Mouse (Mus musculus): Measurements from ENCODE around the gene Ly86. TPM values are rescaled to one million over a fixed set of nuclear protein-coding genes. Genes with fewer than 3 reads are reported as not detected.

The Ly86 gene
- polyA plus RNA-seq, 1 experiment from 2014 or later = 5.1 TPM

DNA sequence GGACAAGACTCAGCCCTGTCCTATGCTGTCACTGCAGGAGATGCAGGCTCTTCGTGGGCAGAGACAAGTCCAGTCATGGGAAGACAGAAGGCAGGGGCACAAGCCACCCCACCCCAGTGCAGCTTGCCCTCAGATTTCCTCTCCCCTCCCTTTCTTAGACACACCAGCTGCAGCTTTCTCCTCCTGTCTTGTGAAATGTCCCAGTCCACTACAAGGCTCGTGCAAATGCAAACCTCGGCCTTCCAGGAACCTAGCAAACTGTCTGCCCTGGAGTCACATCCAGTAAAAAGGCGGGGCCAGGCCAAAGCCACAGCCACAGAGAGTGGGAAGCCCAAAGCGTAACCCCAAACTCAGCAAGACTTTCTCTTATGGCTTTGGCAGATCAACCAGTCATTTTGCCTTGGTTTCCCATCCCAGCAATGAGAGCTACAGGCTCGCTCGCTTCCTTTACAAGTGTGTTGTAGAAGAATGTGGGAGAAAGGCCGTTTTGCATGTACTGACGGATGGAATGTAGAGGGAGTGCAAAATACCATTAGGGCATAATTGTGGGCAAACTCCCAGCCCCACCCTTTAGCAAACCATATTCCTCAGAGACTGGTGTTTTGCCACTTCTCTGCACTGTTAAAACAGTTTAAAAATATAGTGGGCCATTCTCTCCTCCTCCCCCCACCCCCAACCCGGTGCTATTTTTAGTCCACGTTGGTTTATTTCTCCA, 95.7 kb downstream of the Ly86 start:
- ATAC-seq (ENCODE audit: low read depth) = no peak
- no peak overlapping the region for H3K4me2 ChIP-seq (ENCODE audit: low read depth, low read length)
- WGBS = 63% methylated on average over 11 of the region's 11 CpGs
- H3K27me3 ChIP-seq (ENCODE audit: control insufficient read depth, insufficient read depth, low read length) = peaks cover 9% of the 10 kb centered on the region
- H3K27ac ChIP-seq (ENCODE audit: low read depth, low read length) = no peak overlapping the region
- no peaks in the 10 kb centered on the region for H3K36me3 ChIP-seq (ENCODE audit: control insufficient read depth, insufficient read depth, low read length)
- no peak overlapping the region for H3K9ac ChIP-seq (replicated peaks; ENCODE audit: low read depth, low read length)
- H3K9me3 ChIP-seq (ENCODE audit: control insufficient read depth, low read length) = no peaks in the 10 kb centered on the region
- no peak overlapping the region for H3K4me3 ChIP-seq (ENCODE audit: low read depth, low read length)
- no peaks in the 10 kb centered on the region for H3K4me1 ChIP-seq (ENCODE audit: control insufficient read depth, insufficient read depth, low read length)

DNA sequence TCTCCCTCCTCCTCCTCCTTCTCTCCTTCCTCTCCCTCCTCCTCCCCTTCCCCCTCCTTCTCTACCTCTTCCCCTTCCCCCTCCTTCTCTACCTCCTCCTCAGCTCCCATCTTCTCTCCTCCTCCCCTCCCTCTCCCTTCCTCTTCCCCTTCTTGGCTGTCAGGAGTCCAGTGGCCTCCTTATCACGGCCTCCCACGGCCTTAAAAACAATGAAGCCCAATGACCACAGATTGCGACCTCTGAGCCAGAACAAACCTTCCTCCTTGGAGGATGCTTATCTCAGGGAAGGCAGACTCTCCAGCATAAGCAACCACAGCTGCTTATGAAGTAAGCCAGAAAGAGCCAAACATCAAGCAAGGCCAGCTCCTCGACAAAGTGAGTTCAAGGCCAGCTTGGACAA, 97.0 kb downstream of the Ly86 start:
- Histone ChIP-seq H3K27ac (ENCODE audit: low read depth, low read length) (no peak overlapping the region), H3K36me3 (ENCODE audit: control insufficient read depth, insufficient read depth, low read length) (no peaks in the 10 kb centered on the region), H3K9me3 (ENCODE audit: control insufficient read depth, low read length) (no peaks in the 10 kb centered on the region), H3K27me3 (ENCODE audit: control insufficient read depth, insufficient read depth, low read length) (no peaks in the 10 kb centered on the region), H3K4me1 (ENCODE audit: control insufficient read depth, insufficient read depth, low read length) (no peaks in the 10 kb centered on the region), H3K4me3 (ENCODE audit: low read depth, low read length) (no peak overlapping the region), H3K4me2 (ENCODE audit: low read depth, low read length) (no peak overlapping the region), H3K9ac (replicated peaks; ENCODE audit: low read depth, low read length) (no peak overlapping the region)
- no peak for ATAC-seq (ENCODE audit: low read depth)
- 14% methylated on average over 4 of the region's 4 CpGs for WGBS

DNA sequence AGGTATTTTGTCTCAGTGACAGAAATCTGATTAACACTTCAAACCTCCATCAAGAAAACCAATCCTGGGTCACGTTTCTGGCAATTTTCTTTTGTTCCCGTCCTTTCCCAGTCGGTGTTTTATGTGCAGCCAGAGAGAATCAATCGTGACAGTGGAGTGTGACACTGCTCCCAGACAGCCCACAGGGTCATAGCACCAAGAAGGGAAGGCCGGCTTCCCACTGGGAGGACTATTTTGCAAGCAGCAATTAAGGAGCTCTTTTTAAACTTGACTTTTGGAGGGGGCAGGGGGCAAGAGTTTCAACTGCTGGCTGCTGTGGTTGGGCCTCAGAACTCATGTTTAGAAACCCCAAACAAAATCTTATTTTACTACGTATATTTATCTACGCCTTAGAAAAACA, 97.5 kb downstream of the Ly86 start:
- no peak overlapping the region for H3K4me2 ChIP-seq (ENCODE audit: low read depth, low read length)
- H3K9me3 ChIP-seq (ENCODE audit: control insufficient read depth, low read length) = no peaks in the 10 kb centered on the region
- H3K9ac ChIP-seq (replicated peaks; ENCODE audit: low read depth, low read length) = no peak overlapping the region
- no peak for ATAC-seq (ENCODE audit: low read depth)
- no peaks in the 10 kb centered on the region for H3K36me3 ChIP-seq (ENCODE audit: control insufficient read depth, insufficient read depth, low read length)
- no peak overlapping the region for H3K27ac ChIP-seq (ENCODE audit: low read depth, low read length)
- no peaks in the 10 kb centered on the region for H3K27me3 ChIP-seq (ENCODE audit: control insufficient read depth, insufficient read depth, low read length)
- H3K4me3 ChIP-seq (ENCODE audit: low read depth, low read length) = no peak overlapping the region
- 25% methylated on average over 7 of the region's 7 CpGs for WGBS
- no peaks in the 10 kb centered on the region for H3K4me1 ChIP-seq (ENCODE audit: control insufficient read depth, insufficient read depth, low read length)

DNA sequence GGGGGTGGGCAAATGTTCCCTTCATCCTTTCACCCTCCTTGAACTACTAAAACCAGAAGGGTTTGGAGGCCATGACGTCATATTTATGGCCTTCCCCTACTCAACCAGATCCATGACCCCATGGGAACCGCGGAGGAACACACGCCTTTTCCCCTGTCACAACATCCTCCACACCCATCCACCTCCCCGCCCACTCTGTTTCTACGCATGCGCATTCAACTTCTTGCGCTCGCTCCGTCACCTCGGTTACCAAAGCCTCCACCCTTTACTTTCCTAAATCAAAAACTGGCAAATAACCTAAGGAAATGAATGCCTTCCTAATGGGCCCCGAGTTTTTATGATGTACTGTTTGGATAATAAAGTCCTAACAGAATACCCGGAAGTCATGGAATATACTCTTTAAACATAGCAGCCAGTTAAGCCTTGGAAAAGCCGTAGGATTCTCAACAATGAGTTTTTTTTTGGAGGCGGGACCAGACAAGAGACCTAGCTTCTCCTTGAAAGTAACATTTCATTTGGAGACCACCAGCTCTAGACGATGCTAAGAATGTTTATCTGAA, 101.8 kb downstream of the Ly86 start:
- H3K9me3 ChIP-seq (ENCODE audit: control insufficient read depth, low read length) = no peaks in the 10 kb centered on the region; the same call in 1 of the 2 replicates
- H3K27me3 ChIP-seq (ENCODE audit: control insufficient read depth, insufficient read depth, low read length) = no peaks in the 10 kb centered on the region
- H3K27ac ChIP-seq (ENCODE audit: low read depth, low read length) = no peak overlapping the region
- H3K4me1 ChIP-seq (ENCODE audit: control insufficient read depth, insufficient read depth, low read length) = no peaks in the 10 kb centered on the region
- no peaks in the 10 kb centered on the region for H3K36me3 ChIP-seq (ENCODE audit: control insufficient read depth, insufficient read depth, low read length)
- ATAC-seq (ENCODE audit: low read depth) = no peak
- H3K9ac ChIP-seq (replicated peaks; ENCODE audit: low read depth, low read length) = no peak overlapping the region
- H3K4me3 ChIP-seq (ENCODE audit: low read depth, low read length) = no peak overlapping the region
- WGBS = 88% methylated on average over 16 of the region's 16 CpGs
- no peak overlapping the region for H3K4me2 ChIP-seq (ENCODE audit: low read depth, low read length)

DNA sequence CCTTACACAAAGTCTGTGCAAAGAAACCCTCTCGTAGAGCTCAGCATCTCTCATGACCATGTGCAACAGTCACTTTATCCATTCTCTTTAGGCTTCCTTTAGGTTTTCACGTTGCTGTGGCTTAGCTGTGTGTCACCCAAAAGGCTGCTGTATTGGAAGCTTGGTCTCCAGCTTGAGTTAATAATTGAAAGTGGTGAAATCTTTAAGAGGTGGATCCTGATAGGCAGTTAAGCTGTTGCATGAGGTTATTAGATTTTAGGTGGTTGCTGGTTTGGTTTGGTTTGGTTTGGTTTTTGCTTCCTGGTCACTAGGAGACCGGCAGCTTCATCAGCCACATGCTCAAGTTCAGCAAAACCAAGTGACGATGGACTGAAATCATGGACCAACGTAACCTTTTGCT, 106.0 kb downstream of the Ly86 start:
- Histone ChIP-seq H3K4me1 (ENCODE audit: control insufficient read depth, insufficient read depth, low read length) (no peaks in the 10 kb centered on the region), H3K27me3 (ENCODE audit: control insufficient read depth, insufficient read depth, low read length) (no peaks in the 10 kb centered on the region), H3K4me2 (ENCODE audit: low read depth, low read length) (no peak overlapping the region), H3K27ac (ENCODE audit: low read depth, low read length) (no peak overlapping the region), H3K36me3 (ENCODE audit: control insufficient read depth, insufficient read depth, low read length) (no peaks in the 10 kb centered on the region), H3K4me3 (ENCODE audit: low read depth, low read length) (no peak overlapping the region), H3K9ac (replicated peaks; ENCODE audit: low read depth, low read length) (no peak overlapping the region), H3K9me3 (ENCODE audit: control insufficient read depth, low read length) (no peaks in the 10 kb centered on the region; the same call in 1 of the 2 replicates)
- no peak for ATAC-seq (ENCODE audit: low read depth)
- 91% methylated on average over 5 of the region's 5 CpGs for WGBS

DNA sequence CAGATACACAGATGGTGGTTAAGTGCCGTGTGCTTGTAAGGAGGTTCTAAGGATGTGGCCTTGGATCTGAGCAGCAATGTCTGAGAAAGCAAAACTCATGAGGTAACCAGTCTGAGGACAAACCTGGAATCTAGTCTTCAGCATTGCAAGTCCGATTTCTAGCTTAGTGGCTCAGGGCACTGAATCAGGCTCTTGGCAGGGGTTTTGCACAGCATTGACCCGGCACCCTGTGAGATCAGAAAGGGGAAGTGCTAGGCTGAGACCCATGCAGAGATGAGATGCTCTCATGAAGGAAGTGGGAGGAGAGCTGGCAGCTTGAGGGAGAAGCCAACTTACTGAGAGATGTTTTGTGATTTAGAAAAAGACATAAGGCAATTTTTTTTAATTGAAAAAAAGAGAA, 106.5 kb downstream of the Ly86 start:
- H3K9ac ChIP-seq (replicated peaks; ENCODE audit: low read depth, low read length) = no peak overlapping the region
- no peaks in the 10 kb centered on the region for H3K4me1 ChIP-seq (ENCODE audit: control insufficient read depth, insufficient read depth, low read length)
- no peak for ATAC-seq (ENCODE audit: low read depth)
- H3K4me2 ChIP-seq (ENCODE audit: low read depth, low read length) = no peak overlapping the region
- no peaks in the 10 kb centered on the region for H3K36me3 ChIP-seq (ENCODE audit: control insufficient read depth, insufficient read depth, low read length)
- WGBS = 68% methylated on average over 3 of the region's 3 CpGs
- no peaks in the 10 kb centered on the region for H3K27me3 ChIP-seq (ENCODE audit: control insufficient read depth, insufficient read depth, low read length)
- no peak overlapping the region for H3K4me3 ChIP-seq (ENCODE audit: low read depth, low read length)
- H3K9me3 ChIP-seq (ENCODE audit: control insufficient read depth, low read length) = no peaks in the 10 kb centered on the region; the same call in 1 of the 2 replicates
- H3K27ac ChIP-seq (ENCODE audit: low read depth, low read length) = no peak overlapping the region

DNA sequence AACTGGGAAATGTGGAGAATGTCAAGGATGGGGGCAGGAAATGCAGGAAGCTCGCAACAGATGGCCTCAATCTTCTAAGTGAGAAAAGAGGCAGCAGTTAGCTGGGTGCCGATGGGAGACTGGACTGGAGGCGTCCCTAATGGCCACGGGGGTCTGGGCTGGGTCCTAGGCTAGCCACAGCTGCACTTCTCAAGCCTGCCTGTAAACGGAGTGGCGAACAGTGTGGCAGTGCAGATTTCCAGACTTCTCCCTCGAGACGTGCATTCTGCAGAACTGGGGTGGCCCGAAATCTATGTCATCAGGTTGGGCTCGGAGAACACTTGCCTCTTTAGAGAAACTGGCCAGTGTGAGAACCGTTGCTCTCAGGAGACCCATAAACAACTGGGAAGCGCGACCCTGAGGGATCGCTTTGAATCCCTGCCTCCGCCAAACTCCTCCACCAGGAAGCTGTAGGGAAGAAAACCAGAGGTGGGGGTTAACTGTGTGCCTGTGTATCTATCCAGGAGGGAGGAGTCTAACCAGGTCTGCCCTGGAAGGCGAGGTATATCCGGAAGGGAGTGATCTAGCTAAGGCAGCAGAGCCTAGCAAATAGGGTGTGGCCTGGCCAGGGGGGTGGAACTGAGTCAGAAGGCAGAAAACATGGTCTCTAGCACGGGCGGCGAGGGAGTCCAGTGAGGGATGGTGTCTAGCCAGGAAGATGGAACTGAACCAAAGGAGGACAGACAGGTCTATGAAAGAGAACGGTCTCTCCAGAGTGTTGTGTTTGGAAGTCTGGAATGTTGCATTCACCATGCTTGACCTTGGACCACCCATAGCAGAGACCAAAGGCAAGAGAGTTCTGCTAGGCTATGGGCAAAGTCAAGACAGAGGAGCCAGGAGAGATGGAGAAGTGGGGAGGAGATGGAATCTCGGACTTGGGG, 107.3 kb downstream of the Ly86 start:
- no peaks in the 10 kb centered on the region for H3K27me3 ChIP-seq (ENCODE audit: control insufficient read depth, insufficient read depth, low read length)
- no peak overlapping the region for H3K27ac ChIP-seq (ENCODE audit: low read depth, low read length)
- H3K36me3 ChIP-seq (ENCODE audit: control insufficient read depth, insufficient read depth, low read length) = no peaks in the 10 kb centered on the region
- H3K4me2 ChIP-seq (ENCODE audit: low read depth, low read length) = peak overlapping the region; percentile 43
- WGBS = 5% methylated on average over 22 of the region's 22 CpGs
- no peaks in the 10 kb centered on the region for H3K4me1 ChIP-seq (ENCODE audit: control insufficient read depth, insufficient read depth, low read length)
- H3K9me3 ChIP-seq (ENCODE audit: control insufficient read depth, low read length) = no peaks in the 10 kb centered on the region; the same call in 1 of the 2 replicates
- H3K4me3 ChIP-seq (ENCODE audit: low read depth, low read length) = peak overlapping the region; percentile 20
- ATAC-seq (ENCODE audit: low read depth) = peak; percentile 60; the same call in 1 of the 2 replicates
- peak overlapping the region; percentile 29; the same call in 1 of the 2 replicates for H3K9ac ChIP-seq (replicated peaks; ENCODE audit: low read depth, low read length)

DNA sequence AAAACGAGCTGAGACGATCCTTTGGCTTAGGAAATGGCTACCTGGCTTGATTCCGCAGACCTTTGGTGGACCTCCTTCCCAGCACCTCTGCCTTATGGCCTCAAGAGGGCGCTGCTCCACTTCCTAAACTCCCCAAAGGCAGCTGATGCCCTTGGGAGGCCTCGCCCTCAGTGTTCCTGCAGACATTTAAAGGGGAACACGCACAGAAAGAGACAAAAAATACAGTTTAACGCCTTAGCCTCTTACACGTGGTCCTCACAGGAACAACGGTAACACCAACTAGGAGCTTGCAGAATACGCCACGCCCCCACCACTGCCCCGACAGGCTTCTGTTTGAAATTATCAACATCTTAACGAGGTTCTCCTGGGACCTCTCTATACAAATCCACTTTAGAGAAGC, 108.2 kb downstream of the Ly86 start:
- Histone ChIP-seq H3K4me3 (ENCODE audit: low read depth, low read length) (no peak overlapping the region), H3K4me1 (ENCODE audit: control insufficient read depth, insufficient read depth, low read length) (no peaks in the 10 kb centered on the region), H3K9me3 (ENCODE audit: control insufficient read depth, low read length) (no peaks in the 10 kb centered on the region; the same call in 1 of the 2 replicates), H3K27ac (ENCODE audit: low read depth, low read length) (no peak overlapping the region), H3K27me3 (ENCODE audit: control insufficient read depth, insufficient read depth, low read length) (no peaks in the 10 kb centered on the region), H3K36me3 (ENCODE audit: control insufficient read depth, insufficient read depth, low read length) (no peaks in the 10 kb centered on the region), H3K9ac (replicated peaks; ENCODE audit: low read depth, low read length) (no peak overlapping the region), H3K4me2 (ENCODE audit: low read depth, low read length) (peak overlapping the region; percentile 43)
- WGBS = 8% methylated on average over 13 of the region's 13 CpGs
- peak; percentile 80 for ATAC-seq (ENCODE audit: low read depth)

DNA sequence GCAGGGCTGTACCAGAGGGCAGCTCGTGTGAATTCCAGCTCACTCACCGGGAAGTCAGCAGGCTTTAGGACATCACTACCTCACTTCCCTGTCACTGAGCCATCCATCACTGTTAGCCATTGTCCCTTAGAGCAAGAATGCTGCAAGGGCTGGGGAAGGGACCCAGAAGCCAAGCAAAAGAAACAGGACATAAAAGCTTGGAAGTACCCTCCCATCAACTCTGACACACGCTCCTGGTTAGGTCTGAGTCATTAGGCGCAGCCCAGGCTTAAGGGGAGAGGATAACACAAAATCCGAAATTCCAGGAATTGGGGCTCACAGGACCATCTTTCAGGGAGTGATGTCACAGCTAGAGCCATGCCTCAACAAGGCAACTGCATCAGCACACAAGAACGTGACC, 109.3 kb downstream of the Ly86 start:
- 28% methylated on average over 6 of the region's 6 CpGs for WGBS
- Histone ChIP-seq H3K4me2 (ENCODE audit: low read depth, low read length) (no peak overlapping the region), H3K27me3 (ENCODE audit: control insufficient read depth, insufficient read depth, low read length) (no peaks in the 10 kb centered on the region), H3K9ac (replicated peaks; ENCODE audit: low read depth, low read length) (no peak overlapping the region), H3K9me3 (ENCODE audit: control insufficient read depth, low read length) (no peaks in the 10 kb centered on the region), H3K27ac (ENCODE audit: low read depth, low read length) (no peak overlapping the region), H3K4me1 (ENCODE audit: control insufficient read depth, insufficient read depth, low read length) (no peaks in the 10 kb centered on the region), H3K4me3 (ENCODE audit: low read depth, low read length) (no peak overlapping the region), H3K36me3 (ENCODE audit: control insufficient read depth, insufficient read depth, low read length) (no peaks in the 10 kb centered on the region)
- no peak for ATAC-seq (ENCODE audit: low read depth)
